7 mouse cellular contexts compared by ENCODE assay signal in genomic region chr7:116245815-116246695, GRCm38 (mm10).
DNase-seq lines count a peak whose midpoint lies in the region; ATAC-seq lines count a peak whose summit lies in the region.

No protein-coding gene starts in this region.

- DNase-seq in 416B (ENCODE audit: low read depth), result peak; percentile 62
- DNase-seq in CD4-positive helper T cell, adult 2 months (ENCODE audit: low read depth, low spot score), result peak; percentile 37
- DNase-seq in embryonic facial prominence, embryonic 11.5 days (ENCODE audit: low spot score), result peak; percentile 66
- no peak for DNase-seq in ovary, postnatal 10 days (ENCODE audit: low spot score)
- DNase-seq in left cerebral cortex, adult 11 months (ENCODE audit: low spot score), result no peak

- H3K9me3 ChIP-seq in embryonic facial prominence, embryonic 11.5 days (replicated peaks; ENCODE audit: control insufficient read depth, low read length), result no peaks in the 10 kb centered on the region
- no peaks in the 10 kb centered on the region for H3K9me3 ChIP-seq in hindbrain, embryonic 16.5 days (ENCODE audit: control insufficient read depth, low read length)

- H3K9ac ChIP-seq in embryonic facial prominence, embryonic 11.5 days (replicated peaks; ENCODE audit: low read length), result no peak overlapping the region
- peak overlapping the region; percentile 35 for H3K9ac ChIP-seq in hindbrain, embryonic 16.5 days (ENCODE audit: low read depth, low read length)

- H3K27me3 ChIP-seq in embryonic facial prominence, embryonic 11.5 days (ENCODE audit: control insufficient read depth, insufficient read depth, low read length), result no peaks in the 10 kb centered on the region
- no peaks in the 10 kb centered on the region for H3K27me3 ChIP-seq in hindbrain, embryonic 16.5 days (replicated peaks; ENCODE audit: control insufficient read depth, insufficient read depth, low read length)

- no peaks in the 10 kb centered on the region; the same call in 1 of the 2 replicates for H3K4me1 ChIP-seq in embryonic facial prominence, embryonic 11.5 days (ENCODE audit: control insufficient read depth, insufficient read depth, low read length)
- peaks cover 16% of the 10 kb centered on the region for H3K4me1 ChIP-seq in hindbrain, embryonic 16.5 days (ENCODE audit: control insufficient read depth, insufficient read depth, low read depth, low read length)

- peak overlapping the region; percentile 30 for H3K4me2 ChIP-seq in embryonic facial prominence, embryonic 11.5 days (ENCODE audit: low read depth, low read length)
- peak overlapping the region; percentile 50 for H3K4me2 ChIP-seq in hindbrain, embryonic 16.5 days (ENCODE audit: low read length)

- WGBS in embryonic facial prominence, embryonic 11.5 days, result 24% methylated on average over 15 of the region's 15 CpGs
- 20% methylated on average over 15 of the region's 15 CpGs for WGBS in hindbrain, embryonic 16.5 days

- 0 out of 2 replicates have a peak overlapping the region, but pooled peaks have one; percentile 20 for H3K27ac ChIP-seq in embryonic facial prominence, embryonic 11.5 days (replicated peaks; ENCODE audit: low read depth, low read length)
- H3K27ac ChIP-seq in hindbrain, embryonic 16.5 days (ENCODE audit: low read depth, low read length), result no peak overlapping the region

- no peaks in the 10 kb centered on the region for H3K36me3 ChIP-seq in embryonic facial prominence, embryonic 11.5 days (replicated peaks; ENCODE audit: control insufficient read depth, insufficient read depth, low read depth, low read length)
- H3K36me3 ChIP-seq in hindbrain, embryonic 16.5 days (ENCODE audit: control insufficient read depth, insufficient read depth, low read length), result no peaks in the 10 kb centered on the region

- no peak for ATAC-seq in embryonic facial prominence, embryonic 11.5 days (replicated peaks; ENCODE audit: insufficient number of reproducible peaks, low FRiP score, low TSS enrichment, low read depth)
- ATAC-seq in hindbrain, embryonic 16.5 days, result no peak; the same call in 1 of the 2 replicates
- ATAC-seq in megakaryocyte, adult 5-6 weeks (ENCODE audit: poor library complexity, severe bottlenecking), result peak; percentile 67

- H3K4me3 ChIP-seq in embryonic facial prominence, embryonic 11.5 days (ENCODE audit: low read depth, low read length), result no peak overlapping the region
- peak overlapping the region; percentile 10 for H3K4me3 ChIP-seq in hindbrain, embryonic 16.5 days (ENCODE audit: low read length)

Comparison
In these comparisons a context has a peak if more than half of its experiments do, and no peak if none do; other contexts are left out.
1. DNase-seq: peak in 416B (single experiment), CD4-positive helper T cell, adult 2 months (single experiment) and embryonic facial prominence, embryonic 11.5 days (single experiment); none in ovary, postnatal 10 days (single experiment) and left cerebral cortex, adult 11 months (single experiment).